ENCODE assay signal across 9 mouse cellular contexts in the genomic region with DNA sequence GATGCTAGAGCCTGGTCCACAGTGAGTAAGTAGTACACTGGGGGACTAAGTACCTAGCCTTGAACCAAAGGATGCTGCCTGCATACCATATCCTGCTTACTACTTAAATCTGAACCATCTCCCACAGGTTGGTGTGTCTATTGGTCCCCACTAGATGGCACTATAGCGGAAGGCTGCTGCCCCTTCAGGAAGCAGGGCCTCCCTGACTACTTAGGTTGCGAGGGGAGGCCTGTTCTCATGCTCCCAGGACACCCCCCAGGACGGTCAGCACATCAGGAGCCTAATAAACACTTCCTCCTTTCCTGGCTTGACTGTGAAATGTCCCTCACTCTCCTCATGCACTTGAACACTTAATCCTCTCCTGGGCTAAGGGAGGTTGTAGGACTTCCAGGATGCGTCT. TPM values are rescaled to one million over a fixed set of nuclear protein-coding genes. Genes with fewer than 3 reads are reported as not detected.
DNase-seq lines count a peak whose midpoint lies in the region; ATAC-seq and TF ChIP-seq lines count a peak whose summit lies in the region.
"Had no signal": no experiment of that assay in that cellular context is flagged by ENCODE, and none has a peak within 500 bp of the region (broad histone marks: within the 10 kb centered on the region; RNA-seq: fewer than 3 reads in every experiment).

No protein-coding gene starts in this region.

- H3K9me3 ChIP-seq in intestine, embryonic 16.5 days (ENCODE audit: control insufficient read depth, low read length) = no peaks in the 10 kb centered on the region
- H3K9me3 ChIP-seq: lung, embryonic 15.5 days had no signal

- TF ChIP-seq CTCF in heart, adult 2 months (IDR thresholded peaks at IDR 0.05) = peak; percentile 93

- 0 out of 2 replicates have a peak, but pooled peaks have one; percentile 38 for TF ChIP-seq EP300 in heart, adult 2 months (IDR thresholded peaks at IDR 0.05; ENCODE audit: insufficient read depth, low read depth, low read length)

- TF ChIP-seq POLR2A in heart, adult 2 months (IDR thresholded peaks at IDR 0.05; ENCODE audit: insufficient read depth, low read depth, low read length) = no peak

- H3K27me3 ChIP-seq in heart, adult 2 months (ENCODE audit: control insufficient read depth, insufficient read depth, low read length) = peaks cover 1% of the 10 kb centered on the region; the same call in 1 of the 2 replicates
- peaks cover 18% of the 10 kb centered on the region for H3K27me3 ChIP-seq in intestine, embryonic 16.5 days (replicated peaks; ENCODE audit: control insufficient read depth, insufficient read depth, low read length)

- H3K36me3 ChIP-seq in heart, adult 2 months (ENCODE audit: control insufficient read depth, insufficient read depth, low read length) = no peaks in the 10 kb centered on the region
- peaks cover 24% of the 10 kb centered on the region for H3K36me3 ChIP-seq in intestine, embryonic 16.5 days (ENCODE audit: control insufficient read depth, insufficient read depth, low read length)

- WGBS in heart, adult 2 months = 33% methylated on average over 4 of the region's 4 CpGs
- WGBS in intestine, embryonic 16.5 days = 32% methylated on average over 4 of the region's 4 CpGs

- no peaks in the 10 kb centered on the region for H3K79me2 ChIP-seq in heart, adult 2 months (replicated peaks; ENCODE audit: control insufficient read depth, insufficient read depth, low read length)

- intact Hi-C loops in heart, adult 2 months (cut with DNase I) = loop anchor here (2.0 kb wide), 1 partner anchor 42 kb away; no protein-coding TSS in a partner anchor
- intact Hi-C loops in heart, postnatal 25 days (cut with DNase I) = no loop called here

- H3K27ac ChIP-seq in heart, adult 2 months = no peak overlapping the region
- H3K27ac ChIP-seq in intestine, embryonic 16.5 days (ENCODE audit: low read length) = no peak overlapping the region
- H3K27ac ChIP-seq: lung, embryonic 15.5 days had no signal

- no peak overlapping the region for H3K4me2 ChIP-seq in intestine, embryonic 16.5 days (ENCODE audit: low read depth, low read length)
- H3K4me2 ChIP-seq: lung, embryonic 15.5 days had no signal

- H3K4me3 ChIP-seq in heart, adult 2 months = no peak overlapping the region
- H3K4me3 ChIP-seq in intestine, embryonic 16.5 days (ENCODE audit: low read length) = no peak overlapping the region
- H3K4me3 ChIP-seq: lung, embryonic 15.5 days had no signal

- no peaks in the 10 kb centered on the region; the same call in 1 of the 2 replicates for H3K4me1 ChIP-seq in heart, adult 2 months (ENCODE audit: control insufficient read depth, insufficient read depth, low read length)
- H3K4me1 ChIP-seq in intestine, embryonic 16.5 days (ENCODE audit: control insufficient read depth, insufficient read depth, low read length) = peaks cover 11% of the 10 kb centered on the region

- H3K9ac ChIP-seq in heart, adult 2 months (ENCODE audit: low read depth, low read length) = no peak overlapping the region
- H3K9ac ChIP-seq in intestine, embryonic 16.5 days (ENCODE audit: low read depth, low read length) = no peak overlapping the region
- H3K9ac ChIP-seq: lung, embryonic 15.5 days had no signal

- ATAC-seq in intestine, embryonic 16.5 days = 0 out of 2 replicates have a peak, but pooled peaks have one; percentile 31
- ATAC-seq in megakaryocyte-erythroid progenitor cell, adult 5-6 weeks (replicated peaks; ENCODE audit: low FRiP score, low TSS enrichment, poor library complexity, severe bottlenecking) = peak; percentile 85
- no peak for ATAC-seq in erythroid progenitor cell, adult 5-6 weeks (replicated peaks; ENCODE audit: low FRiP score, poor library complexity, severe bottlenecking)

- DNase-seq in heart, adult 2 months = peak; percentile 50 to 58
- no peak for DNase-seq in heart, postnatal 25 days (ENCODE audit: low spot score)
- peak; percentile 39 for DNase-seq in urinary bladder, postnatal 14 days (ENCODE audit: low spot score)
- DNase-seq in urinary bladder, adult 18-20 months (ENCODE audit: low spot score in 2 of 2) = no peak
- DNase-seq in cerebellum, postnatal 25 days = peak; percentile 67 to 75

RNA-seq across cellular contexts. Expression of a gene that starts 4.0 kb away (rescaled TPM):
- total RNA-seq in heart, adult 2 months (2021) = 10 to 100 TPM; 31.8 to 32.5 TPM
- polyA plus RNA-seq in heart, adult 2 months (2012; rRNA removed) = 39.7 and 41.9 TPM in 2 replicates
- 10 to 100 TPM; 21.2 to 21.8 TPM for total RNA-seq in heart, postnatal 25 days (2021)
- 0.16 and 1.0 TPM in 2 replicates for polyA plus RNA-seq in intestine, embryonic 16.5 days (2015; fragmentation: Nextera tagmentation; extraction: Ambion mirVana)
- total RNA-seq in megakaryocyte-erythroid progenitor cell, adult 5-6 weeks (2014; fragmentation: Nextera tagmentation) = 0.64 TPM in 1 of 2 replicates, not detected in the other
- 1.4 TPM in 1 of 2 replicates, not detected in the other for total RNA-seq in megakaryocyte-erythroid progenitor cell, adult 5-6 weeks (2017)
- total RNA-seq in erythroid progenitor cell, adult 5-6 weeks (2015; ENCODE audit: low replicate concordance) = not detected in 2 replicates
- total RNA-seq in erythroid progenitor cell, adult 5-6 weeks (2017; ENCODE audit: low replicate concordance) = 1.3 TPM in 1 of 2 replicates, not detected in the other

RNA-seq across cellular contexts. Expression of a gene that starts 15.8 kb away (rescaled TPM):
- total RNA-seq in heart, adult 2 months (2021) = 1 to 10 TPM; 1.7 to 2.6 TPM
- polyA plus RNA-seq in heart, adult 2 months (2012; rRNA removed) = 2.8 and 5.1 TPM in 2 replicates
- total RNA-seq in heart, postnatal 25 days (2021) = 1 to 10 TPM; 2.1 to 3.4 TPM
- 66.4 and 73.6 TPM in 2 replicates for polyA plus RNA-seq in intestine, embryonic 16.5 days (2015; fragmentation: Nextera tagmentation; extraction: Ambion mirVana)
- 103 and 201 TPM in 2 replicates for total RNA-seq in megakaryocyte-erythroid progenitor cell, adult 5-6 weeks (2014; fragmentation: Nextera tagmentation)
- total RNA-seq in megakaryocyte-erythroid progenitor cell, adult 5-6 weeks (2017) = 28.3 and 32.3 TPM in 2 replicates
- total RNA-seq in erythroid progenitor cell, adult 5-6 weeks (2015; ENCODE audit: low replicate concordance) = 5.9 TPM in 1 of 2 replicates, not detected in the other
- total RNA-seq in erythroid progenitor cell, adult 5-6 weeks (2017; ENCODE audit: low replicate concordance) = not detected in 2 replicates

RNA-seq across cellular contexts. Expression of a gene that starts 24.9 kb away (rescaled TPM):
- 10 to 100 TPM; 27.9 to 33.7 TPM for total RNA-seq in heart, adult 2 months (2021)
- 49.2 and 64.3 TPM in 2 replicates for polyA plus RNA-seq in heart, adult 2 months (2012; rRNA removed)
- total RNA-seq in heart, postnatal 25 days (2021) = 10 to 100 TPM; 25.7 to 30.0 TPM
- polyA plus RNA-seq in intestine, embryonic 16.5 days (2015; fragmentation: Nextera tagmentation; extraction: Ambion mirVana) = 38.5 and 39.7 TPM in 2 replicates
- 75.2 and 78.4 TPM in 2 replicates for total RNA-seq in megakaryocyte-erythroid progenitor cell, adult 5-6 weeks (2014; fragmentation: Nextera tagmentation)
- 19.2 and 29.6 TPM in 2 replicates for total RNA-seq in megakaryocyte-erythroid progenitor cell, adult 5-6 weeks (2017)
- total RNA-seq in erythroid progenitor cell, adult 5-6 weeks (2015; ENCODE audit: low replicate concordance) = 19.1 and 38.6 TPM in 2 replicates
- 6.7 and 29.1 TPM in 2 replicates for total RNA-seq in erythroid progenitor cell, adult 5-6 weeks (2017; ENCODE audit: low replicate concordance)

RNA-seq across cellular contexts. Expression of a gene that starts 54.3 kb away (rescaled TPM):
- total RNA-seq in heart, adult 2 months (2021) = 1 to 10 TPM; 1.6 to 2.5 TPM
- 4.9 and 5.5 TPM in 2 replicates for polyA plus RNA-seq in heart, adult 2 months (2012; rRNA removed)
- total RNA-seq in heart, postnatal 25 days (2021) = 1 to 10 TPM; 3.1 to 3.8 TPM
- 71.2 and 73.7 TPM in 2 replicates for polyA plus RNA-seq in intestine, embryonic 16.5 days (2015; fragmentation: Nextera tagmentation; extraction: Ambion mirVana)
- not detected in 2 replicates for total RNA-seq in megakaryocyte-erythroid progenitor cell, adult 5-6 weeks (2014; fragmentation: Nextera tagmentation)
- not detected in 2 replicates for total RNA-seq in megakaryocyte-erythroid progenitor cell, adult 5-6 weeks (2017)
- not detected in 2 replicates for total RNA-seq in erythroid progenitor cell, adult 5-6 weeks (2015; ENCODE audit: low replicate concordance)
- not detected in 2 replicates for total RNA-seq in erythroid progenitor cell, adult 5-6 weeks (2017; ENCODE audit: low replicate concordance)

Comparison
In these comparisons a context has a peak if more than half of its experiments do, and no peak if none do; other contexts are left out.
1. DNase-seq: peak in heart, adult 2 months (2 of 2), urinary bladder, postnatal 14 days (single experiment) and cerebellum, postnatal 25 days (2 of 2); none in heart, postnatal 25 days (single experiment) and urinary bladder, adult 18-20 months (0 of 2).
2. RNA of a gene that starts 4.0 kb away (total RNA-seq): 31.8 to 32.5 TPM in heart, adult 2 months and 21.2 to 21.8 TPM in heart, postnatal 25 days; 1.3 TPM in erythroid progenitor cell, adult 5-6 weeks and 0.64 to 1.4 TPM in megakaryocyte-erythroid progenitor cell, adult 5-6 weeks; every median in the first group is over 4 times any median in the second.
3. RNA of a gene that starts 15.8 kb away (total RNA-seq): 28.3 to 201 TPM in megakaryocyte-erythroid progenitor cell, adult 5-6 weeks; 5.9 TPM in erythroid progenitor cell, adult 5-6 weeks, 2.1 to 3.4 TPM in heart, postnatal 25 days and 1.7 to 2.6 TPM in heart, adult 2 months; every median in the first group is over 4 times any median in the second.